Mouse (Mus musculus) gastrocnemius, postnatal 25 days (tissue): ENCODE measurements around the gene 4930524B15Rik. TPM values are rescaled to one million over a fixed set of nuclear protein-coding genes. Genes with fewer than 3 reads are reported as not detected.

Experiments
- total RNA-seq, 2 experiments: library from RNA; stranded (reverse); gene quantifications; 1 replicate in 1 of 2; 2 replicates in 1 of 2; pipeline ENCODE4 v1.2.3; 2021

The 4930524B15Rik gene
- total RNA-seq, 2 experiments from 2014 or later = not detected

Other genes starting within 250 kb of the 4930524B15Rik start
- 10 to 100 TPM; 65.3 to 91.5 TPM for gene Cpeb4, start 93.4 kb upstream of the 4930524B15Rik start, total RNA-seq
- under 1 TPM; 0.26 to 0.35 TPM for gene Nsg2, start 34.9 kb downstream of the 4930524B15Rik start, total RNA-seq
- not detected for gene Il9r, start 234.7 kb downstream of the 4930524B15Rik start, total RNA-seq
- gene Snrnp25, start 239.8 kb downstream of the 4930524B15Rik start, total RNA-seq = 1 to 10 TPM; 6.7 to 9.1 TPM